Mouse (Mus musculus) adrenal gland, adult 8-10 months (tissue): Measurements from ENCODE around the gene Mapk12. TPM values are rescaled to one million over a fixed set of nuclear protein-coding genes. Genes with fewer than 3 reads are reported as not detected.

Source experiments
- DNase-seq: peaks from one replicate; pipeline ENCODE4 v3.0.0; 2022
- total RNA-seq, 4 experiments: library from RNA; stranded (reverse); gene quantifications; 2 replicates each; pipeline ENCODE4 v1.2.4; 2022

Gene Mapk12
- total RNA-seq = 10 to 100 TPM; 10.5 to 22.7 (median 14.3) TPM

- DNase-seq = no peak
These were observed at the start of gene Mapk12 for GRCm38 (mm10) chr15:89140659-89141252. TSS of gene Mapk12 (minus strand) at chr15:89140703.

- DNase-seq = no peak
These were observed 44.4 kb upstream of the Mapk12 start for GRCm38 (mm10) chr15:89184937-89185227.

DNA sequence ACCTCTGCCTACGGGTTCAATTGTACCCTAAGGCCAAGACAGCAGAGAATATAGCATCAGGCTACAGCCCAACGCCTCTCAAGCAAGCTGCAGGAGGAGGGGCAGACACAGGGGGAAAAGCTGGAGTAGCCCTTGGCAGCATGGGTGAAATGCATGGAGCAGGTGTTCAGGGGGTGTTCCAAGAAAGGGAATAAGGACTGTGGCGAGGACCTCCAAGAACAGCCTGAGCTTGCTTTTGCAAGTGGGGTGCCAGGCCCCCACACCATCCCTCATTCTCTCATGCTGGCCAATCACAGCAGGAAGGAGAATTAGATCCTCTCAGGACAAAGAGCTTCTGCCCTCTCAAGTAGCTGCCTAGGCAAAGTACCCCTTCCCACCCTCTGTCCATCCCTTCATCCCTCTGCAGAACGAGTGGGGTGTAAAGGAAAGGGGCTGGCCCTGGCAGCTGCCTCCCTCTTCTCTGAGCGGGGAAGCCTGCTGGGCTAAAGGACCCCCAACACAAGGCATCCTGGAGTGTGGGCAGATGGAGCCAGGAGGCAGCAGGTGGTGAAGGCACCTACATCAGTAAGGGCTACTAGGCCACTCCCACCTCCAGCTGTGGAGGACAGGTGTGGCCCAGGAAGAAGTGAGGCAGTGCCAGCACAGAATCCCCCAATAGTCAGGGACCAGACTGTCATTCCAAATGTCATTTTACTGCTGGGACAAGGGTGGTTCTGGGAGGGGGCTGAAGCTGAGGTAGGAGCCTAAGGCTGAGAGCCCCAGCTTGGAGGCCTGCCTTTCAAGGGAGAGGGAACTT, 43.8 kb upstream of the Mapk12 start:
- DNase-seq = no peak

DNA sequence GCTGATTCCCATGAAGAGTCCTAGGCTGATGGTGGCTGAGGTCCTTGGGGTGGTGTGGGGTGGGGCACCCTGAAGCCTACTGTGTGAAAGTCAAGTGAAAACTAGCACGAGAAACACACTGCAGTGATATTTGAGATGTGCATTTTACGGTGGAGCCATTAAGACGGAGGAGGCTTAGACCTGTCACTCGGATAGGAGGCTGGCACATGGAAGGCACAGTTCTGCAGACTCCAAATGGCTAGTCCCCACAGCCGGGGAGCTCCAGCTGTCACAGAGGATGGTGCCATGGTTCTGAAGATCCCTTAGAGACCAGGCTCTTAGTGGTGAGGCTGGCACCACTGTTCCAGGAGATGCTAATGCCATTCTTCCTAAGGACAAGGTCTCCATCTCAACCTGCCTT, 42.3 kb upstream of the Mapk12 start:
- DNase-seq = no peak

DNA sequence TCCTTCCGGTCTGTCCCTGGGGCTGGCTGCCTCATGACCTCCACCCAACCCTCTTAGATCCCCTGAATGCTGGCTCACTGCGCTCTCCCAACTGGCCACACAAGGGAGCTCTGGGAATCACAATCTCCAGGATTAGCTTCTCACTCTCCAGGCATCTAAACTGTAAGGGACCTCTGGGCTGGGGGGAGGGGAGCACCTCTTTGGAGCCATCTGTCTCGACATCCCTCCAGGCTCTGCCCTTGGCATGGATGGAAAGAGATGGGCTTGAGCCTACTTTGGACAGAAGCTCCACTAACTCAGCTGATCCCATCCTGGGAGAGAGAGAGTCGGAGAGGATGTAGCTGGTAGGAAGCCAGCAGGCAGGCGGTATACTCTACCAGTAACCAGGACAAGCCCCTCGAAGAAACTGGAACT, 41.8 kb upstream of the Mapk12 start:
- no peak for DNase-seq

GRCm38 (mm10) chr15:89181561-89182270, 41.2 kb upstream of the Mapk12 start:
- no peak for DNase-seq

DNA sequence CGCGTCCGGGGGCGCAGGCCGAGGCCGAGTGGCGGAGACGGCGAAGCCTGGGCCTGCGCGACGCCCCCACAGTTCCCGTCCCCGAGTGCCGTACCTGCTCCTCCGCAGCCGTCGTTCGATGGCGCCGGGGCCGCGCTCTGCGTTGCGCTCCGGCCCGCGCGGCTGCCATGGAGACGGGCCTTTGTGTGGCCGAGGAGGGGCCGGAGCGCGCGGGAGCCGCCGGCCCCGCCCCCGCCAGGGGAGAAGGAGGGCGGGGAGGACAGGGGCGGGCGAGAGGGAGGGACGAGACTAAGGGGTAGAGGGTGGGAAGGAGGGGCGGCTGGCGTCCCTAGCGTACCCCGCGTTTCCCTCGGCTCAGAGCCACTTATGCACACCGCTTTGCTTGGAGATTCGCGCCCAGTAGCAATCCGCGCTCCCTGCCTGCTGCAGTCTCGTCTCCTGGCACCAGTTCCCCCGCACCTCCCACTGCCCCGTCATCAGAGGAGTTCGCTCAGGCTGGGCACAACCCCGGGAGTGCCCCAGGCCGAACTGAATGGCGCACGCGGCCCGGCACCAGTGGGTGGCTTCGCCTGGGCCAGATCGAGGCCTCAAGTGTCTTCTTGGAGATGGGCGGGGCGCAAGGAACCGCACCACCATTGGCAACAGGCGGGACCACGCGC, 40.2 kb upstream of the Mapk12 start, which contains the start of gene Plxnb2:
Gene Plxnb2, minus strand, starts transcription at position 218 of the 659 bp plus-strand sequence.
- DNase-seq = peak; percentile 85

GRCm38 (mm10) chr15:89180081-89180541, 39.6 kb upstream of the Mapk12 start:
- no peak for DNase-seq

DNA sequence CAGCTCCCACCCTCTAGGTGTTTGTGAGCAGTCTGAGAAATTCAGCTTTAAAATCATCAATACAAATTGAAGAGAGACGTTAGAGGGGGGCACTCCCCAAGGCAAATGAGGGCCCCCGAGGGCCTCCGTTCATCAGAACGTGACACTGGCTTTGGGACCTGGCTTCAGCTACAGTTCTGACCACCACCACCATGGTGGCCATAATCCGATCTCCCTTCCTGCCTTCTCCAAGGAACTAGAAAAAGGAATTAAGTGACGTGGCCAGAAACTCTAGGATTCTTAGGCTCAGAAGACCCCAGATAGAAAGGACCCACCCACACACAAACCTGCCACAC, 39.1 kb upstream of the Mapk12 start:
- no peak for DNase-seq

DNA sequence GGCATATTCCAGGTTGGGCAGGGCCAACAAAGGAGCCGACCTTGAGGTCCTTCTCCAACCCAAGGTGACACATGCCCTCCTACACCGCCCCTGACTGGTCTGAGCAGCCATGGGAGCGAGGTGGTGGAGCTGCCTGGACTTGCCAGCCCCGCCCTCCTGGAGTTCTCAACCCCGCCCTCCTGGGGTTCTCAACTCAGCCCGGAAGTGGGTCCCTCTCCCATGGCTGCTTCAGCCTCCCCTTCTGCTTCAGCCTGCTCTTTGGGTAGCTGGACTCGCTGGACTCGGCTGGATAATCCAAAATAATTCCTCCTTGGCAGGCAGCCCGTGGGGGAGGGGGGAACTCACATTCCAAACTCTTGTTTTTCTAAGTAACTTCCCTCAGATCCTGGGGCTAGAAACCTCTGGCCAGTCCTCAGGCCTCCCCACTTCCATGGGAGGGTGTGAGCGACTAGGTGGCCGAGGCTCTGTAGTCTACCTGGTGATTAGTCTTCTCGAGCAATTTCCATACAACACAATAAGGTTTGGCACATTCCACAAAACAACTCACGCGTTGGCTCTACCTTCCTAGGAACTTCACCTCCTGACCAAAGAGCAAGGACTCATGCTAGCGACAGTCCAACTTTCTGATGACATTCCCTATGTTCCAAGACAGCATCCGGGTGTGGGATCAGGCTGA, 38.6 kb upstream of the Mapk12 start:
- DNase-seq = peak; percentile 90

GRCm38 (mm10) chr15:89178260-89178860, 37.9 kb upstream of the Mapk12 start:
- DNase-seq = no peak

GRCm38 (mm10) chr15:89177576-89178259, 37.2 kb upstream of the Mapk12 start:
- no peak for DNase-seq

DNA sequence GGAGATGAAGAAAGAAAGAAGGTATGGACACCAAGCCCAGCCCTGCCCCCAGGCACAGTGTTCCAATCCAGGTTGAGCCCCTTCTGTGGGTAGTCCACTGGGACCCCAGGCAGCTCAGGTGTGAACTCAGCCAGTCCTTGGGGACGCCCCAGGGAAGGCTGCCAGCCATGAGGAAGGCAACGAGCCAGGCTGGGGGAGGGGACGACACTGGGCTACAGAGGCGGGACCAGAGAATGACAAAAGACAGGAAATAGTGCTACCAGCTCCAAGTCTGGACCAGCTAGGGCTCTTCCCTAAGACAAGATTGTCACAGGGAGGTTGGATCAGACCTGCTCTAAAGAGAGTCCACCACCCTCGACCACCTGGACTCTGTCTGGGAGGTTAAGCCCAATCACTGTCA, 36.6 kb upstream of the Mapk12 start:
- DNase-seq = peak; percentile 88

- no peak for DNase-seq
These were observed 35.1 kb upstream of the Mapk12 start for GRCm38 (mm10) chr15:89175411-89176155.

DNA sequence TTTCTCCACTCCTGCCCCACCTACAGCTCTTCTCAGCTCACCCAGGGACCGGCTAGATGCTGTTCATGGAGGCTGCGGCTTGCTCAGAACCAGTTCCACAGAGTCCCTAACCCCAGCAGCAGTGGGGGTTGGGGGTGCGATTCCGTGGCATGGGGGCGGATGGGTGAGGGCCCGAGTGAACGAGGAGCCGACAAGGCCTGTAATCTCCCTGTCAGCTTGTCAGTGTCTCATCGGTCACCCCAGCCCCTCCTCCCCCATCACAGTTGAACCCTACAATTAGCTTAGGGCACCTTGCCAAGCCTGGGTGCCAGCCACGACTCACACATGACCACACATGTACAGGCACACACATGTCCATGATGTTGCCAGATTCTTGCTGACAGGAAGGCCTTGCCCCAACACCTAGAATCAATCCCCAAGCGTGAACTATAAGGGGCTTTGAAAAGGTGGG, 34.4 kb upstream of the Mapk12 start:
- no peak for DNase-seq

DNA sequence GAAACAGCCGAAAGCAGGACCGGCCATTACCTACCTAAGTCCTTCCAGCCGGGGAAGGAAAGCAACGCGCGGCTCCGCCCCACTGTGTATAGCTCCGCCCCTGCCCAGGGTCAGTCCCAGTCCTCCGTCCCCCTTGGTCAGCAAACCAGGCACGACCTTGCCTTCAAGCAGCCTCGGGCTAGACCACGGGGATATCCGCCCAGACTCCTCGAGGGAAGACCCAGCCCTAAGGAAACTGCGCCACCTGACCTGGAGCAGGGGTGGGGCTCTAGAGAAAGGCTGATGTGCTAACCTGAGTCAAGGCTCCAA, 33.4 kb upstream of the Mapk12 start:
- no peak for DNase-seq

DNA sequence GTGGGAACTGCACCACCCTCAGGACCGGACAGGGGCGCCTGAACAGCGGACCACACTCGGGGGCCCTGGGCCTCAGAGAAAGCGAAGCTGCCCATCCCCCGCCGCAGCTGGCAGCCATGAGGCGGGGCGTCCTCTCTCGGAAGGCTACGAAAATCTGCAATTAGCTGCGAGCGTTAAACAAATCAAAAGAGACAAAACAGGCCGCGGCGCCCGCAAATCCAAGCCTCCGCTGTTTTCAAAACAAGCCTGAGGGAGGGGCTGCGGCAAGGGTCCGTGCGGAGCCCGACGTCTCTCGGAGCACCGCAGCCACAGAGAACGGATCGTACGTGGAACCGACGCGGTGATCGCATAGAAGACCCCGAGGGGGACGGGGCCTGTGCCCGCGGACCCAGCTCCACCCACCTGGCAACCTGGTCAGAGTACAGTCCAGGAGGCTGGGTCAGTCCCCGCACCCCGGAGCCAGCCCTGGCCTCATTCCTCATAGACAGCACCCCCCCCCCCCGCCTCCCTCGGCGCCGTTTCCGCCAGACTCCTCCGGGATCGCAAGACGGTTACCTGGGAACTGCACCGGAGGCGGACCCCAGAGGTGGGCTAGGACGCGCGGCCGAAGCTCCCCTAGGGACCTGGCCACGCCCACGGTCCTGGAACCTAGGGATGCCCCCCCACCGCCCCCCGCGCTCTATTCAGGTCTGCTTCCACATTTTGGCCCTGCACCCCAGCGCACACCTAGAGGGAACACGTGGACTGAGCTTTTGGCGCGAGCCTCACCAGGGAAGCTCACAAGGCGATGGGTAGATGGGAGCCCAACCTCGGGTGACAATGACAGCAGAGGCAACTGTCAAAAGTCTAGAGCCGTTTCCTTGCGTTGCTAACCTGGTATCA, 32.8 kb upstream of the Mapk12 start:
- no peak for DNase-seq

GRCm38 (mm10) chr15:89172276-89172935, 31.9 kb upstream of the Mapk12 start:
- DNase-seq = no peak

GRCm38 (mm10) chr15:89171526-89172051, 31.1 kb upstream of the Mapk12 start:
- no peak for DNase-seq
